Mouse (Mus musculus) liver, embryonic 12.5 days (tissue): ENCODE data around the gene S100a4. TPM values are rescaled to one million over a fixed set of nuclear protein-coding genes. Genes with fewer than 3 reads are reported as not detected.
A peak's percentile ranks its signal among the peaks of the same experiment; 100 is the strongest.

Source experiments
- ATAC-seq: fragments of 200-750 bp; cut with Nextera tagmentation; 2 replicates; pipeline ENCODE4 v1.8.0; 2017; ENCODE audit warnings: moderate number of reproducible peaks, mild to moderate bottlenecking, moderate library complexity
- H3K27ac ChIP-seq: fragments of 300-500 bp; sonication (generic); 2 replicates; pipeline ENCODE4 v1.5.1; 2016; ENCODE audit warnings: mild to moderate bottlenecking
- H3K27me3 ChIP-seq: fragments of 300-500 bp; sonication (generic); replicated peaks from 2 replicates; pipeline ENCODE4 v1.6.1; 2016; ENCODE audit warnings: mild to moderate bottlenecking, moderate library complexity
- H3K36me3 ChIP-seq: fragments of 300-500 bp; sonication (generic); 2 replicates; pipeline ENCODE4 v1.6.1; 2016; ENCODE audit warnings: mild to moderate bottlenecking, moderate library complexity
- H3K4me1 ChIP-seq: fragments of 300-500 bp; sonication (generic); 2 replicates; pipeline ENCODE4 v1.6.1; 2016
- H3K4me2 ChIP-seq: fragments of 300-500 bp; sonication (generic); 2 replicates; pipeline ENCODE4 v1.6.1; 2016; ENCODE audit warnings: mild to moderate bottlenecking, moderate library complexity
- H3K4me3 ChIP-seq: fragments of 300-500 bp; sonication (generic); 2 replicates; pipeline ENCODE4 v1.5.1; 2016; ENCODE audit warnings: mild to moderate bottlenecking, moderate library complexity
- H3K9ac ChIP-seq: fragments of 300-500 bp; sonication (generic); 2 replicates; pipeline ENCODE4 v1.6.1; 2016; ENCODE audit warnings: mild to moderate bottlenecking, moderate library complexity
- H3K9me3 ChIP-seq: fragments of 300-500 bp; sonication (generic); replicated peaks from 2 replicates; pipeline ENCODE4 v1.6.1; 2016; ENCODE audit warnings: mild to moderate bottlenecking, moderate library complexity
- WGBS: fragments of 180-500 bp; shearing (Covaris S2); methylation state at CpG from one replicate; pipeline ENCODE4 v1.1.7; 2016; ENCODE audit not compliant: insufficient replicate concordance; 5-methylcytosine and 5-hydroxymethylcytosine counted together
- polyA plus RNA-seq: library from polyadenylated mRNA; unstranded; fragments of >200 nt; fragmentation: Nextera tagmentation; extraction: Ambion mirVana; gene quantifications from 2 replicates; pipeline ENCODE4 v1.2.1, GENCODE M21; 2016

The S100a4 gene
- polyA plus RNA-seq, 1 experiment from 2014 or later = 0.55 TPM

DNA sequence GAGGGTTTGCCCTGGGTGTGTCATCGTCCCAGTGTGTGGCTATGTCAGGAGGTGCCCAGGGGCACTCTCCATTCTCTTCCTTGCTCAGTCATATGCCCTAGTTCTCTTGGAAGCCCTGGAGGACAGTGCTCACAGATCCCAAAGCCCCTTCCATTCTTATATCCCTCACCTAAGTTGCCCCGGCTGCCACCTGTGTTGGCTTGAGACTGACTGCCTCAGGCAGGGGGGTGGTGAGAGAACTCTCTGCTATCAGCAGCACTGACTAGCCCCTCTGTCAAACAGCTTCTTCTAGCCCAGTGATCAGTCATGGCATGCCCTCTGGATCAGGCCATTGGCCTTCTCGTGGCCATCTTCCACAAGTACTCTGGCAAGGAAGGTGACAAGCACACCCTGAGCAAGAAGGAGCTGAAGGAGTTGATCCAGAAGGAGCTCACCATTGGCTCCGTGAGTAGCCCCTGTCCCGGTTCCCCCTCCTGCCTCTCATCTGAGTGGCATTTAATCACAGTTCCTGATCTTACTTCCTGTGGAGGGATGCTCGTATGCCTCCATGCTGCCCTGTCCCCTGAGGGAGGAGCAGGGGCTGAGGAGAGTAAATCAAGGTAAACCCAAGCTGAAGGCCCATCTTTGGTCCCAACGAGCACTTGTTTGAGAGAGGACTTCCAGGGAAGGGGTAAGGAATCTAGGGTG, 10.0 kb downstream of the S100a4 start:
- peaks cover 7% of the 10 kb centered on the region for H3K4me1 ChIP-seq
- 0 out of 2 replicates have a peak overlapping the region, but pooled peaks have one; percentile 25 for H3K4me3 ChIP-seq
- H3K9me3 ChIP-seq = no peaks in the 10 kb centered on the region
- no peaks in the 10 kb centered on the region for H3K36me3 ChIP-seq
- H3K27ac ChIP-seq = no peak overlapping the region
- H3K9ac ChIP-seq = no peak overlapping the region
- 34% methylated on average over 7 of the region's 7 CpGs for WGBS
- no peak for ATAC-seq
- H3K4me2 ChIP-seq = peak overlapping the region; percentile 58
- H3K27me3 ChIP-seq = peaks cover 14% of the 10 kb centered on the region; the same call in 1 of the 2 replicates

- Histone ChIP-seq H3K4me2 (no peak overlapping the region), H3K4me3 (no peak overlapping the region)
These were observed 10.6 kb downstream of the S100a4 start for GRCm38 (mm10) chr3:90614148-90614530.

GRCm38 (mm10) chr3:90614611-90615251, 11.2 kb downstream of the S100a4 start:
- Histone ChIP-seq H3K27ac (no peak overlapping the region), H3K4me2 (no peak overlapping the region), H3K9ac (no peak overlapping the region), H3K36me3 (no peaks in the 10 kb centered on the region), H3K27me3 (peaks cover 14% of the 10 kb centered on the region; the same call in 1 of the 2 replicates), H3K9me3 (no peaks in the 10 kb centered on the region), H3K4me1 (peaks cover 7% of the 10 kb centered on the region), H3K4me3 (no peak overlapping the region)
- no peak for ATAC-seq
- 63% methylated on average over 11 of the region's 11 CpGs for WGBS

More at GRCm38 (mm10) chr3:90614148-90614530, 10.6 kb downstream of the S100a4 start:
- H3K27me3 ChIP-seq = peaks cover 14% of the 10 kb centered on the region; the same call in 1 of the 2 replicates
- WGBS = 63% methylated on average over 6 of the region's 6 CpGs
- no peak overlapping the region for H3K9ac ChIP-seq
- H3K27ac ChIP-seq = no peak overlapping the region
- no peaks in the 10 kb centered on the region for H3K36me3 ChIP-seq
- peaks cover 7% of the 10 kb centered on the region for H3K4me1 ChIP-seq
- no peaks in the 10 kb centered on the region for H3K9me3 ChIP-seq
- no peak for ATAC-seq

- 5% methylated on average over 7 of the region's 7 CpGs for WGBS
- Histone ChIP-seq H3K9me3 (no peaks in the 10 kb centered on the region), H3K9ac (no peak overlapping the region), H3K36me3 (no peaks in the 10 kb centered on the region), H3K4me3 (no peak overlapping the region), H3K27me3 (peaks cover 14% of the 10 kb centered on the region; the same call in 1 of the 2 replicates), H3K27ac (no peak overlapping the region), H3K4me2 (no peak overlapping the region), H3K4me1 (peaks cover 7% of the 10 kb centered on the region)
- peak; percentile 46; the same call in 1 of the 2 replicates for ATAC-seq
These were observed 11.8 kb downstream of the S100a4 start for GRCm38 (mm10) chr3:90615415-90615814.

GRCm38 (mm10) chr3:90615911-90616310, 12.3 kb downstream of the S100a4 start:
- Histone ChIP-seq H3K4me3 (no peak overlapping the region), H3K9me3 (no peaks in the 10 kb centered on the region), H3K27ac (no peak overlapping the region), H3K36me3 (no peaks in the 10 kb centered on the region), H3K4me2 (no peak overlapping the region), H3K27me3 (peaks cover 14% of the 10 kb centered on the region; the same call in 1 of the 2 replicates), H3K4me1 (peaks cover 7% of the 10 kb centered on the region), H3K9ac (no peak overlapping the region)
- WGBS = 67% methylated on average over 1 of the region's 1 CpGs
- ATAC-seq = no peak

- H3K4me3 ChIP-seq = no peak overlapping the region
- H3K9me3 ChIP-seq = no peaks in the 10 kb centered on the region
- no peaks in the 10 kb centered on the region for H3K36me3 ChIP-seq
- no peak overlapping the region for H3K27ac ChIP-seq
- no peak overlapping the region for H3K9ac ChIP-seq
- H3K4me1 ChIP-seq = peaks cover 7% of the 10 kb centered on the region
- 0% methylated on average over 1 of the region's 1 CpGs for WGBS
- no peak overlapping the region for H3K4me2 ChIP-seq
- no peak for ATAC-seq
- H3K27me3 ChIP-seq = peaks cover 18% of the 10 kb centered on the region; the same call in 1 of the 2 replicates
These were observed 14.0 kb downstream of the S100a4 start for GRCm38 (mm10) chr3:90617586-90617985.

DNA sequence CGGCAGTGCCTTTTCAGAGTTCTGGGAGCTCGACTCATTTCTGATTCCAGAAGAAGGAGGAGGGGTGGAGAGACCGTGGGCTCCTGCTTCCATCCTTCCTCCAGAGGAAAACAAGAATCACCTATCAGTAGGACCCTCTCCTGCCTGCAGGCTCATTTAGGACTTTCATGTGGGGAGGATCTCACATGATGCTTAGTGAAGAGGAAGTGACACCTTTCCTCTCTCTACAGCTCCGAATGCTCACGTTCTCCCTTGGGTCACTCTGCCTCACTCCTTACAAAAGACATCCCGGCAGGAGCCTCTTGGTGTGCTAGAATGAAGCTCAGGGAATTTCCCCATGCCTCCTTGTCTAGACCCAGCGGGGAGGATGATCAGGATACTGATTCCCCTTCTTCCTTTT, 18.0 kb downstream of the S100a4 start:
- Histone ChIP-seq H3K36me3 (no peaks in the 10 kb centered on the region), H3K27ac (no peak overlapping the region), H3K9ac (no peak overlapping the region), H3K4me2 (no peak overlapping the region), H3K9me3 (no peaks in the 10 kb centered on the region), H3K4me1 (no peaks in the 10 kb centered on the region), H3K27me3 (peaks cover 4% of the 10 kb centered on the region; the same call in 1 of the 2 replicates), H3K4me3 (no peak overlapping the region)
- ATAC-seq = no peak
- 28% methylated on average over 7 of the region's 7 CpGs for WGBS

GRCm38 (mm10) chr3:90623435-90624071, 20.0 kb downstream of the S100a4 start:
- no peaks in the 10 kb centered on the region for H3K4me1 ChIP-seq
- no peak for ATAC-seq
- H3K27ac ChIP-seq = no peak overlapping the region
- H3K4me2 ChIP-seq = no peak overlapping the region
- no peak overlapping the region for H3K9ac ChIP-seq
- H3K27me3 ChIP-seq = peaks cover 4% of the 10 kb centered on the region; the same call in 1 of the 2 replicates
- no peak overlapping the region for H3K4me3 ChIP-seq
- no peaks in the 10 kb centered on the region for H3K9me3 ChIP-seq
- WGBS = 49% methylated on average over 2 of the region's 2 CpGs
- no peaks in the 10 kb centered on the region for H3K36me3 ChIP-seq

- WGBS = 61% methylated on average over 5 of the region's 5 CpGs
- H3K4me3 ChIP-seq = no peak overlapping the region
- peaks cover 4% of the 10 kb centered on the region; the same call in 1 of the 2 replicates for H3K27me3 ChIP-seq
- no peaks in the 10 kb centered on the region for H3K4me1 ChIP-seq
- no peaks in the 10 kb centered on the region for H3K36me3 ChIP-seq
- no peaks in the 10 kb centered on the region for H3K9me3 ChIP-seq
- H3K4me2 ChIP-seq = no peak overlapping the region
- H3K9ac ChIP-seq = no peak overlapping the region
- H3K27ac ChIP-seq = no peak overlapping the region
- no peak for ATAC-seq
These were observed 21.9 kb downstream of the S100a4 start for GRCm38 (mm10) chr3:90625496-90625895.

GRCm38 (mm10) chr3:90626266-90627021, 22.9 kb downstream of the S100a4 start:
- 61% methylated on average over 9 of the region's 9 CpGs for WGBS
- no peak for ATAC-seq

DNA sequence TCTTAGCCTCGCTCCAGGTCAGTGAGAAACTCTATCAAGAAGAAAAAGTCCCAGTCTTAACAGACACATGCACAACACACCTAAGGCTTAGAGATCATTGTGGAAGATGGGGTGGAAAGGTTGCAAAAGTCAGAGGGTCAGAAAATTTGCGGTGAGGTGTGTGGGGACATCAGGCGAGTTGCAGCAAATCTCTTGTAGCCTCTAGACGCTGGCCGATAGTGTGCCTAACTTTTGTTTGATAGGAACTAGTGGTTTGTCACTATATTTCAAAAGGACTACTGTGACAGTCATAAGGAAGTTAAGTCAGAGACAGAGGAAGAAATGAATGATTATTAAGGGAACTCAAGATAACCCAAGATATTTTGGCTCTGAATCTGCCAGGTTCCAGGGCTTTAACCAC, 23.8 kb downstream of the S100a4 start:
- no peak overlapping the region for H3K4me3 ChIP-seq
- no peak overlapping the region for H3K9ac ChIP-seq
- H3K9me3 ChIP-seq = no peaks in the 10 kb centered on the region
- no peak overlapping the region for H3K27ac ChIP-seq
- H3K4me1 ChIP-seq = no peaks in the 10 kb centered on the region
- no peak for ATAC-seq
- H3K4me2 ChIP-seq = no peak overlapping the region
- H3K36me3 ChIP-seq = no peaks in the 10 kb centered on the region
- H3K27me3 ChIP-seq = no peaks in the 10 kb centered on the region
- 76% methylated on average over 5 of the region's 5 CpGs for WGBS

More at GRCm38 (mm10) chr3:90626266-90627021, 22.9 kb downstream of the S100a4 start:
- no peaks in the 10 kb centered on the region for H3K4me1 ChIP-seq
- H3K4me3 ChIP-seq = no peak overlapping the region
- H3K27ac ChIP-seq = no peak overlapping the region
- no peak overlapping the region for H3K4me2 ChIP-seq
- H3K9ac ChIP-seq = no peak overlapping the region
- no peaks in the 10 kb centered on the region for H3K27me3 ChIP-seq
- no peaks in the 10 kb centered on the region for H3K9me3 ChIP-seq
- H3K36me3 ChIP-seq = no peaks in the 10 kb centered on the region
